In genomic region chr2:92484256-92485025, GRCm38 (mm10) we compare ENCODE assay signal across 9 mouse cellular contexts. TPM values are rescaled to one million over a fixed set of nuclear protein-coding genes. Genes with fewer than 3 reads are reported as not detected.
DNase-seq lines count a peak whose midpoint lies in the region; ATAC-seq lines count a peak whose summit lies in the region.
"Had no signal": no experiment of that assay in that cellular context is flagged by ENCODE, and none has a peak within 500 bp of the region (broad histone marks: within the 10 kb centered on the region; RNA-seq: fewer than 3 reads in every experiment).

No protein-coding gene starts in this region.

- no peak overlapping the region for H3K27ac ChIP-seq in heart, embryonic 16.5 days (ENCODE audit: low read length)
- H3K27ac ChIP-seq in lung, embryonic 15.5 days = no peak overlapping the region
- no peak overlapping the region for H3K27ac ChIP-seq in stomach, embryonic 15.5 days

- peak overlapping the region; percentile 61 for H3K4me2 ChIP-seq in heart, embryonic 16.5 days (ENCODE audit: low read depth, low read length)
- peak overlapping the region; percentile 44 for H3K4me2 ChIP-seq in lung, embryonic 15.5 days
- H3K4me2 ChIP-seq in stomach, embryonic 15.5 days = peak overlapping the region; percentile 32

- peak overlapping the region; percentile 42 for H3K4me3 ChIP-seq in heart, embryonic 16.5 days (ENCODE audit: low read length)
- peak overlapping the region; percentile 21; the same call in 1 of the 2 replicates for H3K4me3 ChIP-seq in lung, embryonic 15.5 days
- H3K4me3 ChIP-seq in stomach, embryonic 15.5 days (replicated peaks) = peak overlapping the region; percentile 19; the same call in 1 of the 2 replicates

- peaks cover 29% of the 10 kb centered on the region for H3K27me3 ChIP-seq in heart, embryonic 16.5 days (ENCODE audit: control insufficient read depth, insufficient read depth, low read length)
- H3K27me3 ChIP-seq in lung, embryonic 15.5 days = peaks cover 32% of the 10 kb centered on the region
- peaks cover 18% of the 10 kb centered on the region; the same call in 1 of the 2 replicates for H3K27me3 ChIP-seq in stomach, embryonic 15.5 days (replicated peaks)

- 0 out of 2 replicates have a peak overlapping the region, but pooled peaks have one; percentile 43 for H3K9ac ChIP-seq in heart, embryonic 16.5 days (ENCODE audit: low read length)
- no peak overlapping the region for H3K9ac ChIP-seq in lung, embryonic 15.5 days
- H3K9ac ChIP-seq in stomach, embryonic 15.5 days = no peak overlapping the region

- H3K36me3 ChIP-seq in heart, embryonic 16.5 days (ENCODE audit: control insufficient read depth, insufficient read depth) = no peaks in the 10 kb centered on the region
- no peaks in the 10 kb centered on the region for H3K36me3 ChIP-seq in lung, embryonic 15.5 days
- no peaks in the 10 kb centered on the region for H3K36me3 ChIP-seq in stomach, embryonic 15.5 days

- H3K9me3 ChIP-seq in heart, embryonic 16.5 days (replicated peaks; ENCODE audit: control insufficient read depth, low read length) = no peaks in the 10 kb centered on the region
- H3K9me3 ChIP-seq in lung, embryonic 15.5 days = no peaks in the 10 kb centered on the region
- no peaks in the 10 kb centered on the region for H3K9me3 ChIP-seq in stomach, embryonic 15.5 days

- no peak for DNase-seq in heart, adult 9 months (ENCODE audit: low spot score in 2 of 2)
- DNase-seq in MEL-GATA-1-ER (ENCODE audit: extremely low read depth, low read depth) = peak; percentile 37
- no peak for DNase-seq in c-Kit-positive CD71-positive TER-119-positive erythroid progenitor cells, embryonic 14.5 days (ENCODE audit: low spot score)
- no peak for DNase-seq in layer of hippocampus, adult 11-12 months (ENCODE audit: low spot score)

- 29% methylated on average over 23 of the region's 23 CpGs for WGBS in heart, embryonic 16.5 days
- 25% methylated on average over 23 of the region's 23 CpGs for WGBS in lung, embryonic 15.5 days
- 27% methylated on average over 23 of the region's 23 CpGs for whole genome bisulfite sequencing in stomach, embryonic 15.5 days

- ATAC-seq in heart, embryonic 16.5 days (replicated peaks; ENCODE audit: extremely low read depth, insufficient read depth, low FRiP score) = no peak
- ATAC-seq in granulocyte monocyte progenitor cell, adult 5-6 weeks (replicated peaks; ENCODE audit: poor library complexity, severe bottlenecking) = peak; percentile 53
- no peak for ATAC-seq in lung, embryonic 15.5 days (ENCODE audit: borderline replicate concordance, extremely low read depth, low FRiP score, low TSS enrichment)
- ATAC-seq in stomach, embryonic 15.5 days (ENCODE audit: insufficient read depth, low FRiP score, low read depth) = no peak
- ATAC-seq: Patski had no signal

- H3K4me1 ChIP-seq in heart, embryonic 16.5 days (ENCODE audit: control insufficient read depth, insufficient read depth, low read length) = peaks cover 15% of the 10 kb centered on the region
- H3K4me1 ChIP-seq in lung, embryonic 15.5 days = peaks cover 9% of the 10 kb centered on the region; the same call in 1 of the 2 replicates
- no peaks in the 10 kb centered on the region for H3K4me1 ChIP-seq in stomach, embryonic 15.5 days

RNA-seq across cellular contexts. Expression of gene Slc35c1, which starts 24.1 kb away (rescaled TPM):
- polyA plus RNA-seq in heart, embryonic 16.5 days (2015; fragmentation: Nextera tagmentation; extraction: Ambion mirVana) = 9.9 and 12.9 TPM in 2 replicates
- 84.7 and 86.6 TPM in 2 replicates for total RNA-seq in granulocyte monocyte progenitor cell, adult 5-6 weeks (2014; fragmentation: Nextera tagmentation)
- total RNA-seq in granulocyte monocyte progenitor cell, adult 5-6 weeks (2017) = 23.4 and 23.8 TPM in 2 replicates
- 15.6 and 16.7 TPM in 2 replicates for polyA plus RNA-seq in lung, embryonic 15.5 days (2015; fragmentation: Nextera tagmentation; extraction: Ambion mirVana)
- polyA plus RNA-seq in stomach, embryonic 15.5 days (2015; fragmentation: Nextera tagmentation; extraction: Ambion mirVana) = 27.1 and 31.0 TPM in 2 replicates

RNA-seq across cellular contexts. Expression of gene Cry2, which starts 50.6 kb away (rescaled TPM):
- 18.4 and 18.6 TPM in 2 replicates for polyA plus RNA-seq in heart, embryonic 16.5 days (2015; fragmentation: Nextera tagmentation; extraction: Ambion mirVana)
- 12.3 and 15.8 TPM in 2 replicates for total RNA-seq in granulocyte monocyte progenitor cell, adult 5-6 weeks (2014; fragmentation: Nextera tagmentation)
- 8.4 and 8.7 TPM in 2 replicates for total RNA-seq in granulocyte monocyte progenitor cell, adult 5-6 weeks (2017)
- 23.6 and 25.7 TPM in 2 replicates for polyA plus RNA-seq in lung, embryonic 15.5 days (2015; fragmentation: Nextera tagmentation; extraction: Ambion mirVana)
- 19.2 and 23.6 TPM in 2 replicates for polyA plus RNA-seq in stomach, embryonic 15.5 days (2015; fragmentation: Nextera tagmentation; extraction: Ambion mirVana)
